Comparison of ENCODE assay signal across 14 mouse cellular contexts in genomic region chr7:79557728-79558221, GRCm38 (mm10). TPM values are rescaled to one million over a fixed set of nuclear protein-coding genes. Genes with fewer than 3 reads are reported as not detected.
DNase-seq lines count a peak whose midpoint lies in the region; ATAC-seq and TF ChIP-seq lines count a peak whose summit lies in the region.
"Had no signal": no experiment of that assay in that cellular context is flagged by ENCODE, and none has a peak within 500 bp of the region (broad histone marks: within the 10 kb centered on the region; RNA-seq: fewer than 3 reads in every experiment).

No protein-coding gene starts in this region.

- no peaks in the 10 kb centered on the region for H3K36me3 ChIP-seq in hindbrain, embryonic 12.5 days
- no peaks in the 10 kb centered on the region for H3K36me3 ChIP-seq in midbrain, embryonic 16.5 days (ENCODE audit: control insufficient read depth, insufficient read depth, low read length)
- H3K36me3 ChIP-seq: embryonic facial prominence, embryonic 15.5 days; liver, embryonic 13.5 days had no signal

- TF ChIP-seq POLR2A in brain, embryonic 14.5 days (IDR thresholded peaks at IDR 0.05; ENCODE audit: borderline replicate concordance, extremely low read depth, insufficient read depth, insufficient read length, poor library complexity, severe bottlenecking): no peak

- WGBS in hindbrain, embryonic 12.5 days: 4% methylated on average over 8 of the region's 8 CpGs
- WGBS in midbrain, embryonic 16.5 days: 4% methylated on average over 8 of the region's 8 CpGs

- peaks cover 19% of the 10 kb centered on the region for H3K4me1 ChIP-seq in hindbrain, embryonic 12.5 days
- peaks cover 8% of the 10 kb centered on the region; the same call in 1 of the 2 replicates for H3K4me1 ChIP-seq in midbrain, embryonic 16.5 days (ENCODE audit: control insufficient read depth, insufficient read depth, low read length)
- H3K4me1 ChIP-seq: liver, embryonic 13.5 days had no signal

- peaks cover 74% of the 10 kb centered on the region for H3K27me3 ChIP-seq in hindbrain, embryonic 12.5 days
- H3K27me3 ChIP-seq in midbrain, embryonic 16.5 days (ENCODE audit: control insufficient read depth, insufficient read depth, low read depth, low read length): peaks cover 40% of the 10 kb centered on the region

- intact Hi-C loops in gastrocnemius, postnatal 36 days (cut with DNase I): no loop called here

- no peak overlapping the region for H3K27ac ChIP-seq in hindbrain, embryonic 12.5 days
- H3K27ac ChIP-seq in midbrain, embryonic 16.5 days (ENCODE audit: low read length): no peak overlapping the region
- H3K27ac ChIP-seq: embryonic facial prominence, embryonic 15.5 days; liver, embryonic 13.5 days had no signal

- H3K9me3 ChIP-seq in hindbrain, embryonic 12.5 days (replicated peaks): no peaks in the 10 kb centered on the region
- no peaks in the 10 kb centered on the region for H3K9me3 ChIP-seq in midbrain, embryonic 16.5 days (replicated peaks; ENCODE audit: control insufficient read depth, low read length, poor library complexity, severe bottlenecking)
- H3K9me3 ChIP-seq: embryonic facial prominence, embryonic 15.5 days; liver, embryonic 13.5 days had no signal

- no peak overlapping the region for H3K4me2 ChIP-seq in hindbrain, embryonic 12.5 days (replicated peaks)
- H3K4me2 ChIP-seq in midbrain, embryonic 16.5 days (ENCODE audit: low read length): no peak overlapping the region
- H3K4me2 ChIP-seq: embryonic facial prominence, embryonic 15.5 days; liver, embryonic 13.5 days had no signal

- peak; percentile 62; the same call in 1 of the 2 replicates for ATAC-seq in hindbrain, embryonic 12.5 days (ENCODE audit: low FRiP score)
- ATAC-seq in midbrain, embryonic 16.5 days: peak; percentile 54; the same call in 1 of the 2 replicates
- no peak for ATAC-seq in megakaryocyte progenitor cell, adult 5-6 weeks (replicated peaks; ENCODE audit: poor library complexity)
- no peak for ATAC-seq in erythroid progenitor cell, adult 5-6 weeks (replicated peaks; ENCODE audit: low FRiP score, poor library complexity, severe bottlenecking)

- TF ChIP-seq CTCF in brain, embryonic 14.5 days (IDR thresholded peaks at IDR 0.05; ENCODE audit: borderline replicate concordance, extremely low read depth, insufficient read depth, insufficient read length): 0 out of 2 replicates have a peak, but pooled peaks have one; percentile 7

- no peak overlapping the region for H3K4me3 ChIP-seq in hindbrain, embryonic 12.5 days
- H3K4me3 ChIP-seq in midbrain, embryonic 16.5 days (ENCODE audit: low read depth, low read length): no peak overlapping the region
- H3K4me3 ChIP-seq: embryonic facial prominence, embryonic 15.5 days; liver, embryonic 13.5 days had no signal

- H3K9ac ChIP-seq in hindbrain, embryonic 12.5 days: no peak overlapping the region
- H3K9ac ChIP-seq in midbrain, embryonic 16.5 days (ENCODE audit: low read depth, low read length): no peak overlapping the region
- H3K9ac ChIP-seq: embryonic facial prominence, embryonic 15.5 days; liver, embryonic 13.5 days had no signal

- peak; percentile 17 for DNase-seq in MN1 (ENCODE audit: low spot score)
- DNase-seq in brain, embryonic 14.5 days (ENCODE audit: low read depth): peak; percentile 77
- DNase-seq in gastrocnemius, postnatal 36 days: no peak
- DNase-seq: cerebellum, adult 18-20 months; kidney, adult 11 months; liver, embryonic 13.5 days had no signal

RNA-seq across cellular contexts. Expression of gene Rhcg, which starts 59.7 kb away (rescaled TPM):
- 1.6 and 3.0 TPM in 2 replicates for polyA plus RNA-seq in brain, embryonic 14.5 days (2012; rRNA removed)
- 1.4 and 2.3 TPM in 2 replicates for polyA plus RNA-seq in hindbrain, embryonic 12.5 days (2016; fragmentation: Nextera tagmentation; extraction: Ambion mirVana)
- 2.3 and 4.3 TPM in 2 replicates for polyA plus RNA-seq in midbrain, embryonic 16.5 days (2015; fragmentation: Nextera tagmentation; extraction: Ambion mirVana)
- not detected for total RNA-seq in gastrocnemius, postnatal 36 days (2021)
- 0.29 and 1.9 TPM in 2 replicates for total RNA-seq in megakaryocyte progenitor cell, adult 5-6 weeks (2015)
- 0.17 and 2.0 TPM in 2 replicates for total RNA-seq in megakaryocyte progenitor cell, adult 5-6 weeks (2017)
- total RNA-seq in erythroid progenitor cell, adult 5-6 weeks (2015; ENCODE audit: low replicate concordance): not detected in 2 replicates
- not detected in 2 replicates for total RNA-seq in erythroid progenitor cell, adult 5-6 weeks (2017; ENCODE audit: low replicate concordance)
- total RNA-seq: gastrocnemius, adult 18-20 months; neutrophil, adult 5-6 weeks had no signal
- polyA plus RNA-seq: heart, embryonic 14.5 days had no signal

Comparison
In these comparisons a context has a peak if more than half of its experiments do, and no peak if none do; other contexts are left out.
1. DNase-seq: peak in MN1 (single experiment) and brain, embryonic 14.5 days (single experiment); none in gastrocnemius, postnatal 36 days (0 of 2).
2. ATAC-seq: peak in hindbrain, embryonic 12.5 days (single experiment) and midbrain, embryonic 16.5 days (single experiment); none in megakaryocyte progenitor cell, adult 5-6 weeks (single experiment) and erythroid progenitor cell, adult 5-6 weeks (single experiment).